Mouse (Mus musculus): ENCODE measurements around the gene Ltbp3.

DNA sequence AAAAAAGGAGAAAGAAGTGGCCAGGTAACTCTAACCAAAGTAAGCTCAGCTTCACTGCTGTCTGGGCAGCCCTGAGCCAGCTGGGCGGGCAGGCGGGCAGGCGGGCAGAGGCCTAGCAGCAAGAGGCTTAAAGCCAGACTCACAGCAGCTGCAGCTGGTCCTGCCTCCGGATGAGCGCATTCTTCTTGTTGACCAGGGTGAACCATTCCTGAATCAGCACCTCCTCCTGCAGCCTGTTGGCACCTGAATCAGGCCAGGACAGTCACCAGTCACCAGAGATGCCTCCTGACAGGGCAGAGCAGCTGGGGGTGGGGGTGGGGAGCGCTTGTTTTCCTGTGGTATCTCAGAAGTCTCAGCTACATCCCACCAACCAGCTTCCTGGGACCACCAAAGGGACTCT is 30.6 kb upstream of the Ltbp3 start:
- TF ChIP-seq GATA1 (IDR thresholded peaks at IDR 0.05; ENCODE audit: low read length) (no peak), TAL1 (IDR thresholded peaks at IDR 0.05; ENCODE audit: low read length) (no peak)

Data from erythroblast, embryonic 14.5 days (primary cell).